Mouse (Mus musculus) embryo, embryonic 11.5 days (tissue): Measurements from ENCODE around the gene Tspo.

Experiments used
- DNase-seq: peaks from one replicate; pipeline ENCODE4 v3.0.0-alpha.2; 2012; ENCODE audit warnings: low read depth, low spot score

Tspo gene

GRCm38 (mm10) chr15:83582931-83583330 lies 19.5 kb downstream of the Tspo start:
- DNase-seq, result no peak

- no peak for DNase-seq
Observed at GRCm38 (mm10) chr15:83583419-83584156, 20.2 kb downstream of the Tspo start.

- DNase-seq, result no peak
Observed at GRCm38 (mm10) chr15:83584741-83585220, 21.4 kb downstream of the Tspo start.

- no peak for DNase-seq
Observed at GRCm38 (mm10) chr15:83590841-83591240, 27.4 kb downstream of the Tspo start.

GRCm38 (mm10) chr15:83591758-83592157 lies 28.4 kb downstream of the Tspo start:
- no peak for DNase-seq

GRCm38 (mm10) chr15:83592260-83593188 lies 29.1 kb downstream of the Tspo start:
- no peak for DNase-seq

- DNase-seq, result no peak
Observed at GRCm38 (mm10) chr15:83593189-83593585, 29.8 kb downstream of the Tspo start.

- no peak for DNase-seq
Observed at GRCm38 (mm10) chr15:83593702-83594512, 30.5 kb downstream of the Tspo start.

GRCm38 (mm10) chr15:83594513-83595363 lies 31.3 kb downstream of the Tspo start, which contains the start of gene Ttll12:
Ttll12 (minus strand) TSS chr15:83595157.
- peak; percentile 96 for DNase-seq

- no peak for DNase-seq
Observed at GRCm38 (mm10) chr15:83595364-83595711, 31.9 kb downstream of the Tspo start.

GRCm38 (mm10) chr15:83596833-83597232 lies 33.4 kb downstream of the Tspo start:
- DNase-seq, result no peak

GRCm38 (mm10) chr15:83601185-83601584 lies 37.8 kb downstream of the Tspo start:
- no peak for DNase-seq

- no peak for DNase-seq
Observed at GRCm38 (mm10) chr15:83602372-83603045, 39.1 kb downstream of the Tspo start.

- DNase-seq, result no peak
Observed at GRCm38 (mm10) chr15:83603046-83603396, 39.6 kb downstream of the Tspo start.

GRCm38 (mm10) chr15:83603426-83603825 lies 40.0 kb downstream of the Tspo start:
- no peak for DNase-seq

GRCm38 (mm10) chr15:83606216-83606615 lies 42.8 kb downstream of the Tspo start:
- no peak for DNase-seq

GRCm38 (mm10) chr15:83606700-83607099 lies 43.3 kb downstream of the Tspo start:
- no peak for DNase-seq

- peak; percentile 54 for DNase-seq
Observed at GRCm38 (mm10) chr15:83607115-83607802, 43.9 kb downstream of the Tspo start.

- no peak for DNase-seq
Observed at GRCm38 (mm10) chr15:83615245-83615644, 51.9 kb downstream of the Tspo start.
